Mouse (Mus musculus): ENCODE data around the gene Hilpda.

GRCm38 (mm10) chr6:29276746-29277145, 4.5 kb downstream of the Hilpda start:
- TF ChIP-seq POLR2A (IDR thresholded peaks at IDR 0.05; ENCODE audit: borderline replicate concordance, extremely low read depth, low read depth, low read length) (no peak), CTCF (IDR thresholded peaks at IDR 0.05; ENCODE audit: insufficient read depth, low read length) (no peak)
